Mouse (Mus musculus) G1E (cell line): ENCODE measurements around the gene Cfap45.

Experiments used
- CTCF ChIP-seq: IDR thresholded peaks from 2 replicates; pipeline ENCODE4 v1.5.1; 2012; ENCODE audit warnings: low read depth, low read length, inconsistent platforms, mixed read lengths
- GATA1 ChIP-seq: IDR thresholded peaks from 2 replicates; pipeline ENCODE4 v1.6.1; 2012; ENCODE audit warnings: borderline replicate concordance, low read length, inconsistent platforms, mixed read lengths
- POLR2AphosphoS5 ChIP-seq: IDR thresholded peaks from 2 replicates; pipeline ENCODE4 v1.6.1; 2012; ENCODE audit warnings: low read depth, low read length, inconsistent platforms; ENCODE audit not compliant: insufficient replicate concordance
- TAL1 ChIP-seq: conservative IDR thresholded peaks from 2 replicates; pipeline ENCODE4 v1.6.1; 2012; ENCODE audit warnings: low read depth, low read length, inconsistent platforms, mixed read lengths

- TF ChIP-seq CTCF (no peak), GATA1 (no peak), TAL1 (no peak), POLR2AphosphoS5 (no peak; the same call in 1 of the 2 replicates)
Observed at GRCm38 (mm10) chr1:172507701-172508100, 12.9 kb upstream of the Cfap45 start.
